In the genomic region with DNA sequence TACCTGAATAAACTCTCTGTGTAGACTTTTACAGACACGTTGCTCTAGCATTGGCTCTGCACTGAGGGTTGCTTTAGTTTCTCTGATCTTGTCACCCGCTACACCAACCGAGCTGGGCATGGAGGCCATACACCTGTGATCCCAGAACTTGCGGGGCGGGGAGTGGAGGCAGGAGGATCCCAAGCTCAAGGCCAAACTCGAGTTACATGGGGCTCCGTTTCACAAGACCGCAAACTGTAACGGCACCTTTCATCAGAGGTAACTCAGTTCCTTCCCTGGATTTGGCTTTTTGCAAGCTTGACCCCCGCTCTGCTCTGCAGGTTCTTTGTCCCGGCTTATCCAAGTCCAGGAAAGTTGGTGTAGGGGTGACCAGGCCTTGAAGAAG, we compare ENCODE assay signal across 7 mouse cellular contexts. TPM values are rescaled to one million over a fixed set of nuclear protein-coding genes. Genes with fewer than 3 reads are reported as not detected.
DNase-seq lines count a peak whose midpoint lies in the region; ATAC-seq and TF ChIP-seq lines count a peak whose summit lies in the region.

No protein-coding gene starts in this region.

- H3K4me3 ChIP-seq in spleen, adult 2 months (ENCODE audit: extremely low read depth, insufficient read depth, insufficient read length), result peak overlapping the region; percentile 80
- peak overlapping the region; percentile 92 for H3K4me3 ChIP-seq in forebrain, embryonic 15.5 days
- peak overlapping the region; percentile 84 for H3K4me3 ChIP-seq in liver, embryonic 11.5 days (ENCODE audit: low read depth, low read length)
- peak overlapping the region; percentile 81 for H3K4me3 ChIP-seq in stomach, postnatal 0 days (ENCODE audit: low read depth, low read length)

- peak overlapping the region; percentile 86 for H3K9ac ChIP-seq in forebrain, embryonic 15.5 days (replicated peaks)
- H3K9ac ChIP-seq in liver, embryonic 11.5 days (ENCODE audit: low read depth, low read length), result peak overlapping the region; percentile 68
- peak overlapping the region; percentile 74 for H3K9ac ChIP-seq in stomach, postnatal 0 days (ENCODE audit: low read length)

- H3K36me3 ChIP-seq in spleen, adult 2 months (ENCODE audit: control insufficient read depth, insufficient read depth, low read length), result no peaks in the 10 kb centered on the region
- H3K36me3 ChIP-seq in forebrain, embryonic 15.5 days, result peaks cover 8% of the 10 kb centered on the region
- H3K36me3 ChIP-seq in liver, embryonic 11.5 days (ENCODE audit: control insufficient read depth, insufficient read depth, low read length), result no peaks in the 10 kb centered on the region
- H3K36me3 ChIP-seq in stomach, postnatal 0 days (ENCODE audit: control insufficient read depth, insufficient read depth, low read length), result no peaks in the 10 kb centered on the region

- DNase-seq in spleen, adult 2 months (ENCODE audit: low read depth in 1 of 2, low spot score in 2 of 2), result no peak
- no peak for DNase-seq in spleen, adult 12 weeks (ENCODE audit: low spot score)
- no peak for DNase-seq in liver, embryonic 11.5 days (ENCODE audit: low spot score)
- DNase-seq in stomach, postnatal 0 days (ENCODE audit: low spot score), result no peak
- no peak for DNase-seq in frontal cortex, postnatal 14 days (ENCODE audit: low spot score in 2 of 2)
- no peak for DNase-seq in cerebellum, postnatal 25 days

- no peak for TF ChIP-seq CTCF in spleen, adult 2 months (IDR thresholded peaks at IDR 0.05; ENCODE audit: extremely low read depth, insufficient read depth, insufficient read length, insufficient replicate concordance)
- TF ChIP-seq CTCF in stomach, postnatal 0 days (IDR thresholded peaks at IDR 0.05; ENCODE audit: low read depth), result no peak

- H3K4me2 ChIP-seq in forebrain, embryonic 15.5 days (replicated peaks), result peak overlapping the region; percentile 99
- H3K4me2 ChIP-seq in liver, embryonic 11.5 days, result peak overlapping the region; percentile 95
- peak overlapping the region; percentile 80 for H3K4me2 ChIP-seq in stomach, postnatal 0 days (replicated peaks; ENCODE audit: low read depth)

- H3K27me3 ChIP-seq in spleen, adult 2 months (ENCODE audit: control insufficient read depth, insufficient read depth, low read length), result no peaks in the 10 kb centered on the region
- no peaks in the 10 kb centered on the region for H3K27me3 ChIP-seq in forebrain, embryonic 15.5 days
- no peaks in the 10 kb centered on the region for H3K27me3 ChIP-seq in liver, embryonic 11.5 days (replicated peaks; ENCODE audit: control insufficient read depth, insufficient read depth, low read length)
- H3K27me3 ChIP-seq in stomach, postnatal 0 days (ENCODE audit: control insufficient read depth, insufficient read depth, low read length), result no peaks in the 10 kb centered on the region

- no peak for TF ChIP-seq POLR2A in spleen, adult 2 months (IDR thresholded peaks at IDR 0.05; ENCODE audit: low read depth, low read length)

- TF ChIP-seq EP300 in stomach, postnatal 0 days (optimal IDR thresholded peaks at IDR 0.05), result no peak

- WGBS in spleen, adult 2 months, result 43% methylated on average over 11 of the region's 11 CpGs
- 32% methylated on average over 11 of the region's 11 CpGs for WGBS in forebrain, embryonic 15.5 days
- 41% methylated on average over 11 of the region's 11 CpGs for WGBS in liver, embryonic 11.5 days
- 37% methylated on average over 11 of the region's 11 CpGs for WGBS in stomach, postnatal 0 days

- ATAC-seq in forebrain, embryonic 15.5 days (replicated peaks), result no peak
- ATAC-seq in liver, embryonic 11.5 days (replicated peaks; ENCODE audit: low FRiP score), result no peak
- ATAC-seq in stomach, postnatal 0 days (ENCODE audit: low FRiP score, low TSS enrichment), result no peak

- H3K9me3 ChIP-seq in forebrain, embryonic 15.5 days, result no peaks in the 10 kb centered on the region
- H3K9me3 ChIP-seq in liver, embryonic 11.5 days (ENCODE audit: control insufficient read depth, low read length), result no peaks in the 10 kb centered on the region
- no peaks in the 10 kb centered on the region for H3K9me3 ChIP-seq in stomach, postnatal 0 days (ENCODE audit: control insufficient read depth, low read length)

- no peak overlapping the region for H3K27ac ChIP-seq in spleen, adult 2 months (ENCODE audit: insufficient read depth, low read length)
- no peak overlapping the region for H3K27ac ChIP-seq in forebrain, embryonic 15.5 days (replicated peaks)
- H3K27ac ChIP-seq in liver, embryonic 11.5 days (ENCODE audit: low read depth, low read length), result no peak overlapping the region; the same call in 1 of the 2 replicates
- peak overlapping the region; percentile 87; the same call in 1 of the 2 replicates for H3K27ac ChIP-seq in stomach, postnatal 0 days (replicated peaks)

- peaks cover 10% of the 10 kb centered on the region; the same call in 1 of the 2 replicates for H3K4me1 ChIP-seq in spleen, adult 2 months (ENCODE audit: control insufficient read depth, insufficient read depth, insufficient read length)
- peaks cover 27% of the 10 kb centered on the region for H3K4me1 ChIP-seq in forebrain, embryonic 15.5 days
- peaks cover 27% of the 10 kb centered on the region for H3K4me1 ChIP-seq in liver, embryonic 11.5 days (replicated peaks; ENCODE audit: control insufficient read depth, insufficient read depth, low read length)
- H3K4me1 ChIP-seq in stomach, postnatal 0 days (replicated peaks; ENCODE audit: control insufficient read depth, insufficient read depth), result peaks cover 4% of the 10 kb centered on the region

RNA-seq across cellular contexts. Expression of gene Sec22c, which starts 1.0 kb away (rescaled TPM):
- 10.0 and 12.0 TPM in 2 replicates for polyA plus RNA-seq in spleen, adult 2 months (2012; rRNA removed)
- polyA plus RNA-seq in forebrain, embryonic 15.5 days (2015; fragmentation: Nextera tagmentation; extraction: Ambion mirVana), result 33.9 and 39.2 TPM in 2 replicates
- 4.7 and 5.5 TPM in 2 replicates for polyA plus RNA-seq in liver, embryonic 11.5 days (2014; fragmentation: Nextera tagmentation; extraction: Ambion mirVana)
- 5.0 and 6.8 TPM in 2 replicates for polyA plus RNA-seq in stomach, postnatal 0 days (2015; fragmentation: Nextera tagmentation; extraction: Ambion mirVana)

RNA-seq across cellular contexts. Expression of gene Ss18l2, which starts 5.9 kb away (rescaled TPM):
- 5.8 and 10.4 TPM in 2 replicates for polyA plus RNA-seq in spleen, adult 2 months (2012; rRNA removed)
- polyA plus RNA-seq in forebrain, embryonic 15.5 days (2015; fragmentation: Nextera tagmentation; extraction: Ambion mirVana), result 145 TPM in 2 replicates
- 103 and 118 TPM in 2 replicates for polyA plus RNA-seq in liver, embryonic 11.5 days (2014; fragmentation: Nextera tagmentation; extraction: Ambion mirVana)
- polyA plus RNA-seq in stomach, postnatal 0 days (2015; fragmentation: Nextera tagmentation; extraction: Ambion mirVana), result 106 and 119 TPM in 2 replicates

RNA-seq across cellular contexts. Expression of gene Nktr, which starts 14.7 kb away (rescaled TPM):
- 36.6 and 38.7 TPM in 2 replicates for polyA plus RNA-seq in spleen, adult 2 months (2012; rRNA removed)
- polyA plus RNA-seq in forebrain, embryonic 15.5 days (2015; fragmentation: Nextera tagmentation; extraction: Ambion mirVana), result 57.5 and 58.4 TPM in 2 replicates
- polyA plus RNA-seq in liver, embryonic 11.5 days (2014; fragmentation: Nextera tagmentation; extraction: Ambion mirVana), result 47.3 and 48.2 TPM in 2 replicates
- 27.7 and 32.0 TPM in 2 replicates for polyA plus RNA-seq in stomach, postnatal 0 days (2015; fragmentation: Nextera tagmentation; extraction: Ambion mirVana)

RNA-seq across cellular contexts. Expression of gene Zfp651, which starts 54.9 kb away (rescaled TPM):
- 3.7 and 4.7 TPM in 2 replicates for polyA plus RNA-seq in spleen, adult 2 months (2012; rRNA removed)
- 20.1 and 20.6 TPM in 2 replicates for polyA plus RNA-seq in forebrain, embryonic 15.5 days (2015; fragmentation: Nextera tagmentation; extraction: Ambion mirVana)
- 4.0 and 4.4 TPM in 2 replicates for polyA plus RNA-seq in liver, embryonic 11.5 days (2014; fragmentation: Nextera tagmentation; extraction: Ambion mirVana)
- 8.0 and 10.5 TPM in 2 replicates for polyA plus RNA-seq in stomach, postnatal 0 days (2015; fragmentation: Nextera tagmentation; extraction: Ambion mirVana)
